Mouse (Mus musculus): ENCODE measurements around the gene Soga3.

- TF ChIP-seq CTCF (IDR thresholded peaks at IDR 0.05; ENCODE audit: borderline replicate concordance, insufficient read depth, low read length) (no peak), POLR2A (IDR thresholded peaks at IDR 0.05; ENCODE audit: low read depth, low read length) (no peak)
These were observed 57.0 kb downstream of the Soga3 start for GRCm38 (mm10) chr10:29200609-29201008.

Data from embryonic fibroblast, embryonic 13.5 days (primary cell).